Mouse (Mus musculus) lung, postnatal 0 days (tissue): Measurements from ENCODE around the gene Tspo. TPM values are rescaled to one million over a fixed set of nuclear protein-coding genes. Genes with fewer than 3 reads are reported as not detected.

Experiments
- ATAC-seq: fragments of 200-750 bp; cut with Nextera tagmentation; 2 replicates; pipeline ENCODE4 v1.8.0; 2017; ENCODE audit warnings: moderate library complexity
- DNase-seq: peaks from one replicate; pipeline ENCODE4 v3.0.0-alpha.2; 2016; ENCODE audit warnings: low spot score
- H3K27ac ChIP-seq: fragments of 300-500 bp; sonication (generic); 2 replicates; pipeline ENCODE4 v1.5.1; 2014; ENCODE audit warnings: antibody characterized with exemption, mild to moderate bottlenecking, low read length, mixed read lengths
- H3K27me3 ChIP-seq: fragments of 300-500 bp; sonication (generic); replicated peaks from 2 replicates; pipeline ENCODE4 v1.6.1; 2014; ENCODE audit warnings: low read length, mixed read lengths; ENCODE audit not compliant: insufficient read depth
- H3K36me3 ChIP-seq: fragments of 300-500 bp; sonication (generic); 2 replicates; pipeline ENCODE4 v1.6.1; 2014; ENCODE audit warnings: low read length, mixed read lengths; ENCODE audit not compliant: insufficient read depth
- H3K4me1 ChIP-seq: fragments of 300-500 bp; sonication (generic); 2 replicates; pipeline ENCODE4 v1.6.1; 2014; ENCODE audit warnings: antibody characterized with exemption, low read depth, low read length, mixed read lengths; ENCODE audit not compliant: insufficient read depth
- H3K4me2 ChIP-seq: fragments of 300-500 bp; sonication (generic); replicated peaks from 2 replicates; pipeline ENCODE4 v1.6.1; 2014; ENCODE audit warnings: low read depth, mild to moderate bottlenecking, low read length, moderate library complexity, mixed read lengths
- H3K4me3 ChIP-seq: fragments of 300-500 bp; sonication (generic); 2 replicates; pipeline ENCODE4 v1.5.1; 2014; ENCODE audit warnings: low read depth, low read length
- H3K9ac ChIP-seq: fragments of 300-500 bp; sonication (generic); replicated peaks from 2 replicates; pipeline ENCODE4 v1.6.1; 2014; ENCODE audit warnings: low read depth, mild to moderate bottlenecking
- H3K9me3 ChIP-seq: fragments of 300-500 bp; sonication (generic); 2 replicates; pipeline ENCODE4 v1.6.1; 2016; ENCODE audit warnings: low read length, mixed read lengths
- CTCF ChIP-seq: IDR thresholded peaks from 2 replicates; pipeline ENCODE4 v1.5.1; 2016; ENCODE audit warnings: antibody characterized with exemption, mild to moderate bottlenecking
- EP300 ChIP-seq: IDR thresholded peaks from 2 replicates; pipeline ENCODE4 v1.6.1; 2016; ENCODE audit warnings: antibody characterized with exemption, mild to moderate bottlenecking, control low read depth
- WGBS: fragments of 180-500 bp; shearing (Covaris S2); extraction: QIAGEN DNeasy Blood & Tissue Kit; methylation state at CpG from one replicate; pipeline ENCODE4 v1.1.7; 2014; 5-methylcytosine and 5-hydroxymethylcytosine counted together
- polyA plus RNA-seq: library from polyadenylated mRNA; unstranded; fragments of >200 nt; fragmentation: Nextera tagmentation; extraction: Ambion mirVana; gene quantifications from 2 replicates; pipeline ENCODE4 v1.2.1, GENCODE M21; 2015

Gene Tspo
- polyA plus RNA-seq, 1 experiment from 2014 or later = 439 TPM

GRCm38 (mm10) chr15:83524333-83524729, 39.1 kb upstream of the Tspo start:
- TF ChIP-seq CTCF = no peak
- no peak for TF ChIP-seq EP300
- no peak overlapping the region for H3K4me2 ChIP-seq
- H3K36me3 ChIP-seq = no peaks in the 10 kb centered on the region
- ATAC-seq (no peak), DNase-seq (no peak)
- 76% methylated on average over 3 of the region's 3 CpGs for WGBS
- no peak overlapping the region for H3K4me3 ChIP-seq
- no peak overlapping the region for H3K27ac ChIP-seq
- H3K4me1 ChIP-seq = peaks cover 8% of the 10 kb centered on the region; the same call in 1 of the 2 replicates
- no peak overlapping the region for H3K9ac ChIP-seq
- H3K9me3 ChIP-seq = no peaks in the 10 kb centered on the region
- H3K27me3 ChIP-seq = 0 out of 2 replicates have a peak, but pooled peaks cover 4% of the 10 kb centered on the region

- peak; percentile 55 for ATAC-seq
- DNase-seq = peak; percentile 66
- no peak for TF ChIP-seq CTCF
- TF ChIP-seq EP300 = no peak
- Histone ChIP-seq H3K27ac (peak within 1 kb of the TSS; percentile 49), H3K4me1 (peaks cover 27% of the 10 kb centered on the region), H3K9ac (peak within 1 kb of the TSS; percentile 65), H3K27me3 (0 out of 2 replicates have a peak, but pooled peaks cover 4% of the 10 kb centered on the region), H3K4me3 (peak within 1 kb of the TSS; percentile 59), H3K9me3 (no peaks in the 10 kb centered on the region), H3K36me3 (no peaks in the 10 kb centered on the region), H3K4me2 (peak within 1 kb of the TSS; percentile 82)
- 2% methylated on average over 32 of the region's 45 CpGs for WGBS
Observed at GRCm38 (mm10) chr15:83526424-83527091, 36.8 kb upstream of the Tspo start, which contains the start of gene Bik. Gene Bik (plus strand): TSS chr15:83526862.

GRCm38 (mm10) chr15:83527092-83527437, 36.3 kb upstream of the Tspo start:
- Histone ChIP-seq H3K4me1 (peaks cover 29% of the 10 kb centered on the region), H3K9me3 (no peaks in the 10 kb centered on the region), H3K4me3 (peak overlapping the region; percentile 59), H3K27me3 (0 out of 2 replicates have a peak, but pooled peaks cover 4% of the 10 kb centered on the region), H3K36me3 (no peaks in the 10 kb centered on the region), H3K9ac (peak overlapping the region; percentile 65), H3K27ac (peak overlapping the region; percentile 49), H3K4me2 (peak overlapping the region; percentile 82)
- ATAC-seq (no peak), DNase-seq (no peak)
- TF ChIP-seq CTCF = no peak
- TF ChIP-seq EP300 = no peak
- WGBS = 1% methylated on average over 26 of the region's 26 CpGs

GRCm38 (mm10) chr15:83527747-83528146, 35.6 kb upstream of the Tspo start:
- Histone ChIP-seq H3K9ac (peak overlapping the region; percentile 65; the same call in 1 of the 2 replicates), H3K27ac (peak overlapping the region; percentile 49; the same call in 1 of the 2 replicates), H3K4me1 (peaks cover 29% of the 10 kb centered on the region), H3K36me3 (no peaks in the 10 kb centered on the region), H3K9me3 (no peaks in the 10 kb centered on the region), H3K27me3 (0 out of 2 replicates have a peak, but pooled peaks cover 4% of the 10 kb centered on the region), H3K4me2 (peak overlapping the region; percentile 82), H3K4me3 (peak overlapping the region; percentile 59)
- DNase-seq (peak; percentile 50), ATAC-seq (no peak)
- TF ChIP-seq EP300 (no peak), CTCF (no peak)
- WGBS = 57% methylated on average over 2 of the region's 2 CpGs

GRCm38 (mm10) chr15:83528892-83529291, 34.5 kb upstream of the Tspo start:
- WGBS = 65% methylated on average over 4 of the region's 4 CpGs
- Histone ChIP-seq H3K4me2 (no peak overlapping the region), H3K9me3 (no peaks in the 10 kb centered on the region), H3K4me3 (no peak overlapping the region), H3K4me1 (peaks cover 29% of the 10 kb centered on the region), H3K9ac (no peak overlapping the region), H3K27me3 (0 out of 2 replicates have a peak, but pooled peaks cover 4% of the 10 kb centered on the region), H3K27ac (peak overlapping the region; percentile 85), H3K36me3 (no peaks in the 10 kb centered on the region)
- TF ChIP-seq CTCF (no peak), EP300 (no peak)
- ATAC-seq (no peak), DNase-seq (no peak)

GRCm38 (mm10) chr15:83529765-83530164, 33.6 kb upstream of the Tspo start:
- WGBS = 55% methylated on average over 5 of the region's 5 CpGs
- peak overlapping the region; percentile 85 for H3K27ac ChIP-seq
- DNase-seq (peak; percentile 53), ATAC-seq (peak; percentile 22; the same call in 1 of the 2 replicates)
- H3K9me3 ChIP-seq = no peaks in the 10 kb centered on the region
- 0 out of 2 replicates have a peak, but pooled peaks cover 4% of the 10 kb centered on the region for H3K27me3 ChIP-seq
- H3K9ac ChIP-seq = no peak overlapping the region
- H3K36me3 ChIP-seq = no peaks in the 10 kb centered on the region
- TF ChIP-seq CTCF (no peak), EP300 (no peak)
- no peak overlapping the region for H3K4me3 ChIP-seq
- peaks cover 29% of the 10 kb centered on the region for H3K4me1 ChIP-seq
- no peak overlapping the region for H3K4me2 ChIP-seq
